Mouse (Mus musculus) adrenal gland, adult 10 weeks (tissue): ENCODE results near the gene Dnajb5. TPM values are rescaled to one million over a fixed set of nuclear protein-coding genes. Genes with fewer than 3 reads are reported as not detected.

Source experiments
- polyA plus RNA-seq: library from polyadenylated mRNA; stranded (reverse); fragments of 350-450 nt; fragmentation: Illumina TruSeq; extraction: RNeasy Lipid Tissue Mini Kit (QIAGEN cat#74804); gene quantifications from one replicate; pipeline ENCODE4 v1.2.3, GENCODE M21; 2014; ENCODE audit warnings: low read depth, low replicate concordance

The Dnajb5 gene
- 0.99 TPM for polyA plus RNA-seq

GRCm38 (mm10) chr4:42949676-42950051 is at the start of gene Dnajb5:
Dnajb5 (plus strand) TSS chr4:42949814.

GRCm38 (mm10) chr4:42916617-42917401 is 32.8 kb upstream of the Dnajb5 start, which contains the start of gene Phf24:
Phf24 (plus strand) TSS chr4:42916660.

GRCm38 (mm10) chr4:42969304-42969703 is 19.7 kb downstream of the Dnajb5 start, which contains the start of gene 1700022I11Rik:
1700022I11Rik (plus strand) TSS chr4:42969604.

GRCm38 (mm10) chr4:43000141-43000986 is 50.8 kb downstream of the Dnajb5 start, which contains the start of gene Vcp:
Vcp (minus strand) TSS chr4:43000507.

Other genes with a start within 250 kb of the Dnajb5 start
- not detected for gene 4930578G10Rik, start 214.3 kb upstream of the Dnajb5 start, polyA plus RNA-seq
- 1.5 TPM for gene Ccl19, start 193.2 kb upstream of the Dnajb5 start, polyA plus RNA-seq
- gene Ccl21a, start 175.8 kb upstream of the Dnajb5 start, polyA plus RNA-seq = not detected
- not detected for gene Fam205a1, start 95.9 kb upstream of the Dnajb5 start, polyA plus RNA-seq
- not detected for gene Gm12394, start 93.0 kb upstream of the Dnajb5 start, polyA plus RNA-seq
- gene Fam205c, start 75.6 kb upstream of the Dnajb5 start, polyA plus RNA-seq = not detected
- 0.87 TPM for gene Phf24, start 33.2 kb upstream of the Dnajb5 start, polyA plus RNA-seq
- not detected for gene 1700022I11Rik, start 19.8 kb downstream of the Dnajb5 start, polyA plus RNA-seq
- 319 TPM for gene Vcp, start 50.7 kb downstream of the Dnajb5 start, polyA plus RNA-seq
- 4.7 TPM for gene Fancg, start 60.7 kb downstream of the Dnajb5 start, polyA plus RNA-seq
- gene Pigo, start 76.0 kb downstream of the Dnajb5 start, polyA plus RNA-seq = 1.6 TPM
- gene Stoml2, start 81.9 kb downstream of the Dnajb5 start, polyA plus RNA-seq = 46.2 TPM
- gene Fam214b, start 96.4 kb downstream of the Dnajb5 start, polyA plus RNA-seq = 5.7 TPM
- gene Unc13b, start 109.1 kb downstream of the Dnajb5 start, polyA plus RNA-seq = 8.3 TPM